Mouse (Mus musculus): ENCODE data around the gene Ing5. TPM values are rescaled to one million over a fixed set of nuclear protein-coding genes. Genes with fewer than 3 reads are reported as not detected.
"Not testable (repeated sequence)": the region's sequence is repeated elsewhere in the genome, so short reads cannot be mapped to it uniquely, and the experiment has no call there.

The Ing5 gene
- polyA plus RNA-seq, 1 experiment: not detected

DNA sequence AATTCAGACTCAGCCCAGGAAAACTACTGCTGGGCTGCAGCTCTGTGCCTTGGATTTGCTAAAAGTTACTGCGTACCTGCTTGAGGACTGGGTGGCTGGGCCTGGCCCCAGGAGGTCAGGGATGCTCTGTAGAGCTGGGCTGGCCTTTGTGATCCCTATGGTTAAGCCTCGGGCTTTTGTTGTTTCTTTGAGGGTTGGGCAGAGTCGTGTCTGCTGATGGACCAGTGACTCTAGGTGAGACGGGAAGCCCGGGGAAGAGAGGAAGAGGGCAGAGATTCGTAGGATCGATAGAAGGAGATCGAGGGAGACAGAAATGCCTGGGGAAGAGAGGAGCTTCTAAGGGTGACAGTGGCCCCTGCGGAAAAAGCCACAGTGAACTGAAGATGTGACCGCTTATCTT is 20.8 kb downstream of the Ing5 start, which contains the start of gene D2hgdh:
D2hgdh (plus strand) TSS at position 301 of the 400 bp plus-strand sequence.
- 7% methylated on average over 10 of the region's 10 CpGs for WGBS
- Histone ChIP-seq H3K4me3 (ENCODE audit: insufficient read depth, low read depth, low read length) (peak within 1 kb of the TSS; percentile 65), H3K27ac (ENCODE audit: insufficient read depth, low read depth, low read length) (peak within 1 kb of the TSS; percentile 97), H3K4me1 (ENCODE audit: control insufficient read depth, insufficient read depth, low read length) (peaks cover 15% of the 10 kb centered on the region)
- TF ChIP-seq CTCF (IDR thresholded peaks at IDR 0.05; ENCODE audit: insufficient read depth, low read depth, low read length): no peak
- TF ChIP-seq POLR2A (IDR thresholded peaks at IDR 0.05; ENCODE audit: insufficient read depth, low read depth, low read length): no peak

- under 1% methylated on average over 30 of the region's 30 CpGs for WGBS
- Histone ChIP-seq H3K4me1 (ENCODE audit: control insufficient read depth, insufficient read depth, low read length) (peaks cover 15% of the 10 kb centered on the region), H3K4me3 (ENCODE audit: insufficient read depth, low read depth, low read length) (peak overlapping the region; percentile 65), H3K27ac (ENCODE audit: insufficient read depth, low read depth, low read length) (peak overlapping the region; percentile 97)
- TF ChIP-seq CTCF (IDR thresholded peaks at IDR 0.05; ENCODE audit: insufficient read depth, low read depth, low read length) (no peak), POLR2A (IDR thresholded peaks at IDR 0.05; ENCODE audit: insufficient read depth, low read depth, low read length) (peak; percentile 98)
Observed at GRCm38 (mm10) chr1:93825105-93825674, 21.4 kb downstream of the Ing5 start.

DNA sequence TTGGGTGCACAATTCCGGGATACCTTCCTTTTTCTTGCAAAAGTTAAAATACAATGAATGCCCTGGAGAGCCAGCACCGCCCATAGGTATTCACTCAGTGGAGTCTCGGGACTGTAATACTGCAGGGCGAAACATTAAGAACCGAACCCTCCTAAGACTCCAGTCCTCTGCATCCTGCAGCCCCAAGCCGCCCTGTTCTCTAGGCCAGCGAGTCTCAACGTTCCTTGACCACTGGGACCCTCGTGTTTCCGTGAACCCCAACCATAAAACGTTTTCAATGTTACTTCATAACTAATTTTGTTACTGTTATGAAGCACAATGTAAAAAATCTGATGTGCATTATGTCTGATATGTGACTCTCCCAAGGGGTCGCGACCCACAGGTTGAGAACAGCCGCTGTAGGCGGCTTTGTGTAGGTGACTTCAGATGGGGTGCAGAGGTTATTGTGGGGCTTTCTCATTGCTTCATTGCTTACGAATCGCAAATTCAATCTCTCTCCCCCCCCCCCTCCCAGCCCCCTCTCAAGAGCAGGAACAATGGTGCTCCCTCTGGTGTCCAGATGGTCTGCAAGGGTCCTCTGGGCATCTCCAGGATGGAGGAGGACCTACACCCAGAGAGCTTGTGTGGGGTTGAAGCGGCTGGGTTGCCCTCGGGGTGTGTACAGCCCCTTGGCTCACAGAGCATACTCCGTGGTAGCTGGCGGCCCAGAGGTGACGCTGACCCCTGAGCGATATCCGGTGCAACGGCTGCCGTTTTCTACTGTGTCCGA is 22.2 kb downstream of the Ing5 start:
- H3K4me3 ChIP-seq (ENCODE audit: insufficient read depth, low read depth, low read length): peak overlapping the region; percentile 65
- no peak for TF ChIP-seq POLR2A (IDR thresholded peaks at IDR 0.05; ENCODE audit: insufficient read depth, low read depth, low read length)
- no peak for TF ChIP-seq CTCF (IDR thresholded peaks at IDR 0.05; ENCODE audit: insufficient read depth, low read depth, low read length)
- peaks cover 15% of the 10 kb centered on the region for H3K4me1 ChIP-seq (ENCODE audit: control insufficient read depth, insufficient read depth, low read length)
- 46% methylated on average over 27 of the region's 27 CpGs for WGBS
- peak overlapping the region; percentile 97 for H3K27ac ChIP-seq (ENCODE audit: insufficient read depth, low read depth, low read length)

DNA sequence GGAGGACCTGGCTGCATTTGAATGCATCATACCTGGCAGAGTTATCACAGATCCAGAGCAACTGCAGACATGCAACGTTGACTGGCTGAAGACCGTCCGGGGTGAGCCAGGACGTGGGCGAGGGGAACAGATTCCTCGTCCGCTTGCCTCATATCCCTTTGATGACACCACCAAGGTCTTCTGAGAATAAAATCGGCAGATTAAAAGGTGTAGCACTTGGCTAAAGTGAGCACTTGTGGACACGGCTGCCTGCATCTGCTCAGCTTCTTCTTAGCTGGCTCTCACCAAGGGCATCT is 22.7 kb downstream of the Ing5 start:
- no peak overlapping the region for H3K4me3 ChIP-seq (ENCODE audit: insufficient read depth, low read depth, low read length)
- no peak for TF ChIP-seq POLR2A (IDR thresholded peaks at IDR 0.05; ENCODE audit: insufficient read depth, low read depth, low read length)
- TF ChIP-seq CTCF (IDR thresholded peaks at IDR 0.05; ENCODE audit: insufficient read depth, low read depth, low read length): no peak
- peaks cover 15% of the 10 kb centered on the region for H3K4me1 ChIP-seq (ENCODE audit: control insufficient read depth, insufficient read depth, low read length)
- WGBS: 94% methylated on average over 9 of the region's 9 CpGs
- no peak overlapping the region for H3K27ac ChIP-seq (ENCODE audit: insufficient read depth, low read depth, low read length)

- WGBS: 51% methylated on average over 3 of the region's 4 CpGs
- not testable (repeated sequence) for H3K27ac ChIP-seq (ENCODE audit: insufficient read depth, low read depth, low read length)
Observed at GRCm38 (mm10) chr1:93832754-93833360, 29.1 kb downstream of the Ing5 start.

DNA sequence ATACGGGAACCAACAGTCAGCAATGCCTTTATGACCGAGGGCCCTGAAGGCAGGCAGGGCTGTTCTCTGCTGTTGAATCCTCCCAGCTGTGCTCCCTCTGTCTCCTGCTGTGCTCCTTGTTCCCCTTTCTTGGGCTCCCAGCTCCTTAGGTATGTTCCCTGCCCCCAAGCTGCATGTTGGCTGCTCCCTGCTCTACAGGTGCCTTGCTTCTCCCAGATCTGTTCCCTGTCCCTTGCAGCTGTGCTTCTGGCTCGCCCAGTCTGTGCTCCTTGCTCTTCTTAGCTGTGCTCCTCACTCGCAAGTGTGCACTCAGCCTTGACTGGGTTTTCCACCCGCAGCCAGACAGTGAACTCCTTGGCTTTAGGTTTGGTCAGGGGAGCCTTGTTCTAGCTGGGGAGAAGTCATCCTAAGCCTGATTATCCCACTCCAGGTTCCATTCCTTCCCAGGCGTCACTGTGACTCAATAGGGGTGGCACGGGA is 30.9 kb downstream of the Ing5 start:
- no peak overlapping the region for H3K4me3 ChIP-seq (ENCODE audit: insufficient read depth, low read depth, low read length)
- no peaks in the 10 kb centered on the region for H3K4me1 ChIP-seq (ENCODE audit: control insufficient read depth, insufficient read depth, low read length)
- WGBS: 90% methylated on average over 7 of the region's 7 CpGs
- H3K27ac ChIP-seq (ENCODE audit: insufficient read depth, low read depth, low read length): no peak overlapping the region
- TF ChIP-seq CTCF (IDR thresholded peaks at IDR 0.05; ENCODE audit: insufficient read depth, low read depth, low read length) (no peak), POLR2A (IDR thresholded peaks at IDR 0.05; ENCODE audit: insufficient read depth, low read depth, low read length) (no peak)

More at GRCm38 (mm10) chr1:93832754-93833360, 29.1 kb downstream of the Ing5 start:
- not testable (repeated sequence) for H3K4me1 ChIP-seq (ENCODE audit: control insufficient read depth, insufficient read depth, low read length); H3K4me3 ChIP-seq (ENCODE audit: insufficient read depth, low read depth, low read length)

GRCm38 (mm10) chr1:93835211-93835610 is 31.4 kb downstream of the Ing5 start:
- Histone ChIP-seq H3K4me3 (ENCODE audit: insufficient read depth, low read depth, low read length) (no peak overlapping the region), H3K27ac (ENCODE audit: insufficient read depth, low read depth, low read length) (no peak overlapping the region), H3K4me1 (ENCODE audit: control insufficient read depth, insufficient read depth, low read length) (no peaks in the 10 kb centered on the region)
- 93% methylated on average over 4 of the region's 4 CpGs for WGBS
- no peak for TF ChIP-seq POLR2A (IDR thresholded peaks at IDR 0.05; ENCODE audit: insufficient read depth, low read depth, low read length)
- no peak for TF ChIP-seq CTCF (IDR thresholded peaks at IDR 0.05; ENCODE audit: insufficient read depth, low read depth, low read length)

DNA sequence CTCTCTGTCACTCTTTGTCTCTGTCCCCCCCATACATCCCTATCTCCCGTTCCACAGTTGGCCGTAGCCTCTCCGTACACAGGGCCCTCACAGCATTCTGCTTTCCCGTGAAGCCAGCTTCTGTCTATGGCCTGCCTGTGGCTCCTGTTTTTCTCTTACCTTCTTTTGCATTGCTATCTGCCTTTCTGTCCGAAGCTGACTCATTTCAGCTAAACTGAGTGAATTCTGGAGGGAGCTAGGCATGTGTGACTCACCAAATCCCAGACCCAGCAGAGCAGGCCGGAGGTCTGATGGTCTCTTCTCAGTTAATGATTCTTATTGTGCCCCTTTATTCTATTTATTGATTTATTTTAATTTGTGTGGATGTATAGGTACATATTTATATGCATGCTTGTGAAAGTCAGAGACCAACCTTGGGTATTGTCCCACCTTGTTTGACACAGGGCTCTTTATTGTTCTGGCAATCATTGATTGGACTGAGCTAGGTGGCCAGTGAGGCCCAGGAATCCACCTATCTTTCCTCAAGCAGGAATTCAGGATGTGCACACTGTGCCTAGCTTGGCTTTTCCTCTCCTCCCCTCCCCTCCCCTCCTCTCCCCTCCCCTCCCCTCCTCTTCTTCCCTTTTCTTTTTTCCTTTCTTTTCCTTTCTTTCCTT is 32.2 kb downstream of the Ing5 start:
- H3K4me3 ChIP-seq (ENCODE audit: insufficient read depth, low read depth, low read length): no peak overlapping the region
- 80% methylated on average over 6 of the region's 6 CpGs for WGBS
- H3K4me1 ChIP-seq (ENCODE audit: control insufficient read depth, insufficient read depth, low read length): no peaks in the 10 kb centered on the region
- TF ChIP-seq POLR2A (IDR thresholded peaks at IDR 0.05; ENCODE audit: insufficient read depth, low read depth, low read length) (no peak), CTCF (IDR thresholded peaks at IDR 0.05; ENCODE audit: insufficient read depth, low read depth, low read length) (no peak)
- H3K27ac ChIP-seq (ENCODE audit: insufficient read depth, low read depth, low read length): no peak overlapping the region

GRCm38 (mm10) chr1:93836532-93836913 is 32.8 kb downstream of the Ing5 start:
- Histone ChIP-seq H3K4me1 (ENCODE audit: control insufficient read depth, insufficient read depth, low read length) (no peaks in the 10 kb centered on the region), H3K4me3 (ENCODE audit: insufficient read depth, low read depth, low read length) (no peak overlapping the region), H3K27ac (ENCODE audit: insufficient read depth, low read depth, low read length) (no peak overlapping the region)
- WGBS: 91% methylated on average over 2 of the region's 2 CpGs
- no peak for TF ChIP-seq POLR2A (IDR thresholded peaks at IDR 0.05; ENCODE audit: insufficient read depth, low read depth, low read length)
- no peak for TF ChIP-seq CTCF (IDR thresholded peaks at IDR 0.05; ENCODE audit: insufficient read depth, low read depth, low read length)
